Mouse (Mus musculus) cerebellum, adult 2 months (tissue): Measurements from ENCODE around the gene Ucp1.

Source experiments
- CTCF ChIP-seq: fragments of 200-500 bp; IDR thresholded peaks from 2 replicates; pipeline ENCODE4 v1.5.1; 2011; ENCODE audit warnings: low read depth, mild to moderate bottlenecking, control low read depth, low read length, moderate library complexity, borderline replicate concordance; ENCODE audit not compliant: insufficient read depth
- POLR2A ChIP-seq: fragments of 200-500 bp; IDR thresholded peaks from 2 replicates; pipeline ENCODE4 v1.6.1; 2011; ENCODE audit warnings: low read length, control low read depth, borderline replicate concordance; ENCODE audit not compliant: insufficient read depth

- TF ChIP-seq CTCF, result no peak
- no peak for TF ChIP-seq POLR2A
These were observed 42.7 kb downstream of the Ucp1 start for GRCm38 (mm10) chr8:83332864-83333263.
